Mouse (Mus musculus) adrenal gland (tissue): ENCODE data around the gene Rbp1.

Experiments
- intact Hi-C: fragments of 180-260 bp; cut with DNase I; formaldehyde crosslinking; loops from one replicate; pipeline ENCODE4 v1.15.1; 2025

Gene Rbp1

DNA sequence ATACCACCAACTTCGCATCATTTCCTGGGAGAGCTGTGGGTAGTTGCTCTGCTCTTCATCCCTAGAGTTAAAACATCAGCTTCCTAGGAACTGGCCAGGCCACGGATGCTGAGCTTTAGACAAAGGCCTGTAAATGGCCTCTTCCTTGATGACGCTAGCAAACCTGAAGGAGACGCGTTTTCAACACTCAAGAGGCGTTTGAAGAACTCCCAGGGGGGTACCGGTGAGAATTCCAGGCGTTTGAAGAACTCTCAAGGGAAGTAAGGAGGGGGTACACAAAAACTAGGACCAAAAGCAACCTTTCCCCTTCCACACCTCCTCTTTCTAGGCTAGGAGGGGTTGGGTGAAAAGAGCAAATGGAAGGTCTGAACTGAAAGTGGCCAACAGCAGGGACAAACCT is 1.5 kb downstream of the Rbp1 start:
- intact Hi-C loops: no loop called here

DNA sequence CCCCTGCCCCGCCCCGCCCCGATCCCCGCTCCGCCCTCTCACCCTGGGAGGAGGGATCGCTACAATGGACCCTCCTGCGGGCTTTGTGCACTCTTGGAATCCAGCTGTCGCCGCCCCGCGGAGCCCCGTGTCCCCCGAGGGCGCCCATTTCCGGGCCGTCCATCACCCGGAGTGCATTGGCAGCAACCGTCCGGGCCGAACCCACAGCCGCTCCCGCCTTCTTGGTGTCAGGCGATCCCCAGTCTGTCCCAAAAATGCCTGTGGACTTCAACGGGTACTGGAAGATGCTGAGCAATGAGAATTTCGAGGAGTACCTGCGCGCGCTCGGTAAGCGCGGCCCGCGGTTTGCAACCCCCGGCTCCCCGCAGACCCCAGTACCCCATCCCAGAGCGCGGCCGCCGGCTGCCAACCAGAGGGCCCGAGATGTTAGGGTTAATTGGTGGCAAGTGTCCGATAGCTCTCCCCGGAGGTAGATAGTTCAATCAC is 2.0 kb downstream of the Rbp1 start:
- intact Hi-C loops: loop anchor here (5.0 kb wide), 1 partner anchor 108 kb away; no protein-coding TSS in a partner anchor

DNA sequence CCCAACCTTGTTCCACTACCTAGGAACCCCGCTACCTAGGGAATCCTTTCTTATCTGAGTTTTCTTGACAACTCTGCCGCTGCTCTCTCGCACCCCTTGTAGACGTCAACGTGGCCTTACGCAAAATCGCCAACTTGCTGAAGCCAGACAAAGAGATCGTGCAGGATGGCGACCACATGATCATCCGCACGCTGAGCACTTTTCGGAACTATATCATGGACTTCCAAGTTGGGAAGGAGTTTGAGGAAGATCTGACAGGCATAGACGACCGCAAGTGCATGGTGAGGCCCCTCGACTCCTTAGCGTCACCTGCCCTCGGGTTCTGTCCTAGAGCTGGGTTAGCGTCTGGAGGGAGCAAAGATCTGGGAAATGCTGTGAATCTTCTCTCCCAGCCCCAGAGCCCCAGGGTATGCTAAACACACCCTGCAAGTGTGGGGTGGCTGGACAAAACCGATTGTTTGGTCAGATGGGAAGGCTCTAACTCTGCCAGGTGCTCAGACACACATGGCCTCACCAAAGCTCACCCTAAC is 2.7 kb downstream of the Rbp1 start:
- intact Hi-C loops: loop anchor here (5.0 kb wide), 1 partner anchor 107 kb away; no protein-coding TSS in a partner anchor

DNA sequence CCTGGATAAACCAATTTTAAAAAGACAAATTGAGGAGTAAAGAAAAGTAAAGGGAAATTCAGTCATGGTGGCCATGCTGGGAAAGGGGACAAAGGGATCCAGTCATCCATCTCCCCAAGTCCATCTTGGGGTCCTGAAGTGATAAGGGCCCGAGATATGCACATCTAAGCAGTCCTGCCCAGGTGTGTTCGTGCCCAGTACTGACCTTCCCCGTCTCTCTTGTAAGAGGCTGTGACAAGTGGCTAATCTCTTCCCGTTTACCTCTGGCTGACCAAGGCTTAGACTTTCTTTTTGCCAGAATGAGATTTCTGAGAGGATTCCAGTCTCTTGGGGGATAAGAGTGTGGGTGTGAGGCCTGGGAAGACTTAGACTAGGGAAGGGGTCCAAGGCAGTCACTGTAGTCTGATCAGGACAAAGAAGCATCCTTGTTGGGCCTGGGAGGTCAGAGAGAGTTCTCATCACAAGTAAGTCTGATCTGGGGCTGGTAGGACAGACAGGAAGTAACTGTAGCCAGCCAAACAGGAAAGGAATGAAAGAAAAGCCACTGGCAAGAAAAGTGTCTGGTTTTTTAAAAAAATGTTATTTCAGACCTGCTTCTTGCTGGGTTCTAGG is 5.3 kb downstream of the Rbp1 start:
- intact Hi-C loops: loop anchor here (5.0 kb wide), 1 partner anchor 104 kb away; no protein-coding TSS in a partner anchor

DNA sequence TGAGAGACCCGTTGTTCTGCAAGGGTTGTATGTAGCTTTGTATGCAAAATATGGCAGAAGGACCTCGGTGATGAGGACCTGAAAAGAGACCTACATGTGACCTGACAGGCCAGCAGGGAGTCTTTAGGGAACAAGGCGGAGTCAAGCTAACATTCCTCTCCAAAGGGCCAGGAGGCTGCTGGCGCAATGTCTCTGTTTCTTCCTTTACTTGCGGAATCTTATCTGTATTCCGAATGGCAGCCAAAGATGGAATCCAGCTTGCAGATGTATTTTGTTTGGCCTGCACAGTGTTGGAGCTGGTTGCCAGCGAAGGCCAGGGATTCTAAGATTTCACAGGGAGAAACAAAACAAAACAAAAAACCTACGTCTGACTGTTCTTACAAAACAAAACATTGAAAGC is 6.0 kb downstream of the Rbp1 start:
- intact Hi-C loops: loop anchor here (5.0 kb wide), 1 partner anchor 104 kb away; no protein-coding TSS in a partner anchor

DNA sequence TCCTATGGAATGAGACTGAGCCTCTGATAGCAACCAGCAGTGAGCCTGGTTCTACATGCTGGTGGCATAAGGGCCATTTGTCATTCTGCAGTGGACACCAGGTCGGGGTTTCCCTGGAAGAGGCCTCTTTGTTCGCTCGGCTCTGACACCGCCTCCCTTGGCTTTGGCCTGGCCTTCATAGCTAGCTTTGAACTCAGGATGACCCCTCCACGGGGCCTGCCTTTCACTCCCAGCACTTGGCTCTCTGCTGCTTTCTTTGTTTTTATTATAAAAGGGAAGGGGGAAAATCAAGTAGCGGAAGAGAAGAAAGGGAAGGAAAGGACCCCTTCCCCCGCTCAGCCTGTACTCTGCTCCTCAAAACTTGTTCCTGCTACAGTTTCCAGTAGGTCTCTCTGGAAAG is 7.0 kb downstream of the Rbp1 start:
- intact Hi-C loops: loop anchor here (5.0 kb wide), 1 partner anchor 102 kb away; no protein-coding TSS in a partner anchor

DNA sequence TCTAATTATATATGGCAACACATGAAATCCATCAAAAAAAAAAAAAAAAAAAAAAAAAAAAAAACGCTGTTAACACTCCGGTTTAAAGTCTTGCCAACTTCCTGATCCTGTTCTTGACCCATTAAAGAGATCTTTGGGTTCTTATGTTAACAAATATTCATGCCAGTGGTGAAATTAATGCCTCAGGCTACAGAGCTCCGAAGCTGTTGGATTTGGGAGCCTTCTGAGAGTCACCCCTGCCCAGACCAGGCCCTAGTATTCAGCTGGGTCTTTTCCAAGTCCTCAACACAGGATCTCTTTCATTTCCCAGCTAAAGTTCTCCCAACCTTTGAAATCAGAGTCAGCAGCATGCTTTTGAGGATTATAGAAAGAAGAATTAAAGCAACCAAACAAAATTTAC is 7.8 kb downstream of the Rbp1 start:
- intact Hi-C loops: no loop called here

DNA sequence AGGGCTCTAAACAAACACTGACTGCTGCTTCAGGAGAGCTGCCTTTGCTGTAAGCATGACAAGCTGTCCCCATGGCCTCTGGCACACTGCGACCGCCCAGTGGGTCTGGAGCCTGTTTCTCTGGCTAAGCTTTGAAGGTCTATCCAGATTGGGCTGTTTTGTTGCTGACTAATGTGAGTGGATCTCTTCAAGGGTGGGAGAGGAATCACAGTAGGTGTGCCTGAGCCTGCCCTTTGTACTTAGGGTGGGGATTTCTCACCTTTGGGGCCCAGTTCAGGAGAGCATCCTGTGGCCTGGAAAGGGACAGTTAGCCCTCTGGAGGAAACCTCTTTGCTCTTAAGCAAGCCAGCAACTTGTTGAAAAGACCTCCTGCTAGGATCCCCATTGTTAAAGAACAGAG is 10.3 kb downstream of the Rbp1 start:
- intact Hi-C loops: no loop called here

DNA sequence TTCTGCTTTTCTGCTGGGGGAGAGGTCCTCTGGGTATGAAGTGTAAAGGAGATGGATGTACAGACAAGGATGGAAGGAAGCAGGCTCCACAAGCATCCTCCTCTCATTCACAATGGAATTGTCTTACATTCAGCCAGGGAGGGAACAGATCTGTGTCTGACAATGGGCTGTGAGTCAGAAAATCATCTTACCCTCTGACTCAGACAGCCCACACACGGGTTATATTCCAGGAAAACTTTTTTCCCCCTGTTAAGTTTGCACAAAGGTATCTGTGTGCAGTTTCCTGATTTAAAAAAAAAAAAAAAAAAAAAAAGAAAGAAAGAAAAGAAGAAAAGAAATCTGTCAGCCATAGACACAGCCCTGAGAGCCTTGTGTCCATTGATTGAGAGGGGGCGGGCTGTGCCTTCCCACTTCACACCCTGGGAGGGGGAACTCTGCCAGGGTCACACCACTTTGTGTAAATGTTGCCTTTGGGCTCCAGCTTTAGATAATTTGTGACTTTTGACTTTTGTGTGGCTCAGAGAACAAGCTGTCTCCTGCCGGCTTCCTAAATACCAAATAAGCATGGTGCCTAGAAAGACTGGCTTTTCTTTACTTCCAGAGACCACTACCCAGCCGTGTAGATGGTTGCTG is 11.3 kb downstream of the Rbp1 start:
- intact Hi-C loops: no loop called here

DNA sequence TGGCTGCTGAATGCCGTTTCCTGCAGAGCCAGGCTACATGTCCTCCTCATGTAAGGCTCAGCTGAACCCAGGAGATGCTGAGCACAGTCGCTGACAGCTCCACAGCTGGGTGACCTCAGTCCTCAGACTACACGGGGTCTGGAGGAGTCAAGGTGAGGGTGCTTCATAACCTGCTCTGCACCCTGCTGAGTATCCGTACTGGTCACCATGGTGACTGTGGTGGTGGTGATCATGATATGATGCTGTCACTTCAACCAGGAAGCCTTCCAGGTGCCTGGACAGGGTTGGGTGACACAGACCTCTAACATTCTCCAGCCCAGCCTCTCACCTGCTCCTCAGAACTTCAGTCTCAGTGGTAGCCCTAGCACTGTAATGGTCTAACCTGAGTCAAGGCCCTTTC is 15.1 kb downstream of the Rbp1 start:
- intact Hi-C loops: no loop called here

DNA sequence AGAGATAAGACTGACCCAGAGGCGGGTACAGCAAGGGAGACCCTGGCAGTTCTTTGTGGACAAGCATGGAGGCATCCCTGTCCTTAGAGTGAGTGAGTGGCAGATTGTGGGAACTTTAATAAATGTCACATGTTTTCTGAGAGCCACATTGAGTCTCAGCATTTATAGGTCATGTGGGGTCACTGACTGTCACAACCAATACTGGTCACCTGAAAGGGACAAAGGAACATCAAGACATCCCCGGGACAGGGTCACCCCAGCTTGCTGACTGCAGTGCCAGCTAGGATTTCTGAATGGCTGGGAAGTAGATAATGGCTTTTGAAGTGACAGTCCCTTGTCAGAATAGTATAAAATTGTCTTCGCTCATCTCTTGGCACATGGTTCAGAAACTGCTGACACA is 16.3 kb downstream of the Rbp1 start:
- intact Hi-C loops: no loop called here

DNA sequence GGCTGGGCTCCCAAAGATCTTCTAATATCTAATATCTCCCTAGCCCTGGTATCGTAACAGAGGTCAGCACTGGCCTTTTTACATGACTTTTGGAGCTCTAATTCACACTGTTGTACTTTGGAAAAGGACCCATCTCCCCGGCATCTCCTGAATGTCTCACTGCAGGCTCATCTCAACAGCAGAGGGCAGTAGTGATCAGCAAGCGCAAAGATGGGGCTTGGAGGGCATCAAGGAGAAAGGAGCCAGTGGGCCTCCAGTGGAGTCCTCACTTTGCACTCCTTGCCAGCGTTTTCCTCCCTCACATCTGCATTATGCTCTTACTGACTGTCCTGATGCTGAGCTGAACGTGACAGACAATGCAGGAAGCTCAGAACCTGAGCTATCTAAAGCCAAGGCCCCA is 19.9 kb downstream of the Rbp1 start:
- intact Hi-C loops: loop anchor here (2.0 kb wide), 1 partner anchor 96 kb away; no protein-coding TSS in a partner anchor

DNA sequence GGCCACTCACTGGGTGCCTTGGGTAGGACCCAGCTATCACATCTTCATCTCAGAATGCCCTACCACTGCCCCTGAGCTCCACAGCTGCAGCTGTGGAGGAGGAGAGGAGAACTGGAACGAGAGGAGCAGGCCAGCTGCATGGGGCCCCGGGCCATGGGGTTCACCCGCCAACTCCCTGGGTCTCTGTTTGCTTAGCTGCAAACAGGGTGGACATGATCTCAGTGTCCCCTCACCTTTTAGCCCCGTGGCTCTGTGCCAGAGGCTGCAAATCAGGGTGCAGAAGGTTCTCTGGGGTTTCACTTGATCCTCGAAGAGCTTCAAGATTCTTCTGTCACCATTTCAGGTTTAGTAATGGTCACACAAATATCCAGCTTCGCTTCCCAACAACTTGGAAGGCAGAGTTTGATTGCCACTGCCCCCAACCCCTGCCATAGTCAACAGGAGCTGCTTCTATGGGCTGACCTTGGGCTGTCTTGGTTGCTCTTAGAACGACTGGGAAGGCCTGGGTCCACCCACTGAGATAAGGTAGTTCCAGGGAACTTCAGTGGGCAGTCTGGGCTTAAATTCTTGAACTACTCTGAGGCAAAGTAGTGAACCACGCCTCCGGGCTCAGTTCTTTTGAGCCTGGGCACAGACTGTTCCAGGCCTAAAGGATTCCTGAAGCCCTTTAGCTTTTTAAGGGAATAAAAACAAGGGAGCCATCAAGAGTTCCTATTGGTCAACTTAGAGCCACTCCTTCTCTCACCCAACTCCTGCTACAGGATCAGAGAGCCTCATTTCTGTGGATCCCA is 22.8 kb downstream of the Rbp1 start:
- intact Hi-C loops: no loop called here

DNA sequence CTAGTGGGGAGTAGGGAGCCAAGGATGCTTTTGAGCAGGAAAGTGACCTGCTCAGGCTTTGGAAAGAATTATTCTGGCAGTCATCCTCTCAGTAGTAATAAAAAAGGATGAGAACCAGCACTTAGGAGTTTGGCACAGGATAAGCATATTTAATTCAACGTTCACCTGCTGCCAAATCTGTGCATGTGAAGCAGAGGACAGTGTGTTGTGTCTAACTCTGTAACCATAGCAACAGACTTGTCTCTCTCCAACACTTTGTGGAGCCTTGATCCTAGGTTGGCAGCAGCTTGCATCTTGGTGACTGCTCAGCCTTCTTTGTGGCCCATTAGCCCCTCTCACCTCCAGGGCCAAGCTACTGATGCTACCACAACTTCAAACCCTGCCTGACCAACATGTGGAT is 28.2 kb downstream of the Rbp1 start:
- intact Hi-C loops: no loop called here

DNA sequence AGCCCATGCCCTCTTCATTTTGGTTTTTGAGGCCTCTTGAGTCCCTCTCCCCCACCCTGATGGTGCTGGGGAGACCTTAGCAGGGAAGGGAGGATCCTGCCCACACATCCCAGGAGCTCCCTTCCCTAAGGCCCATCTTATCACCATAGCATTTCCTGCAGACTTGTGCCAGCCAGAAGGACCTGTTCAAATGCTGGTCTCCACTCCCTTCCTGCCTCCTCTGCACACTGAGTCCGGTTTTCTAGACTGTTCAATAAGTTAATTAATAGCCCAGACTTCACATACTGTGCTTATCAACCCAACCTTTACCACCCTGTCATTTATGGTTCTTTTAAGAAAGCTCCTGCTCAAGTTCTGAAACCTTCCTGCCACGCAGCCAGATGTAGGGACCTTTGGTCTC is 43.9 kb downstream of the Rbp1 start:
- intact Hi-C loops: no loop called here

DNA sequence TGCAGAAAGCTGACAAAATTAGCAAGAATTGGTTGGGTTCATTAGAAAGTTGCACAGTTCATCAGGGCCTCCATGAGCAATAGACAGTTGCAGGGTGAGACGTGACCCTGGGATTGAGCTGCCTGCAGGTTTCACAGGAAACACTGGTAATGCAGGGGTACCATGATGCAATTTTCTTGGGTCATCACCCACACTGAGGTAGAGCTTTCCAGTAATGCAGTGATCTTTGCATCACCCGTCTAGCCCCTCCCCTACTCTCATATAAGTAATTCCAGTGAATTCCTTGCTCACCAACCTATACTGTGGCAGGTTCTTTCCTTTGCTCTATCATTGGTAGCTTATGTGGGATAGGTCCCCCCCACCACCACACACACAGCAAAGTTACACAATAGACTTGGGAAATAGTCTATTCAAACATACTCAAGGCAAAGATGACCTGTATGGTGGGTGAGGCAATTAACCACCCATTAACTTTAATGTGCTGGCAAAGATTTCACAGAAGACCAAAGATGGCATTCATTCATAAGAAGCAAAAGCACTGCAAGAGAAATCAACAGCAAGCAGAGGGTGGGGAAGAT is 57.5 kb downstream of the Rbp1 start:
- intact Hi-C loops: no loop called here

DNA sequence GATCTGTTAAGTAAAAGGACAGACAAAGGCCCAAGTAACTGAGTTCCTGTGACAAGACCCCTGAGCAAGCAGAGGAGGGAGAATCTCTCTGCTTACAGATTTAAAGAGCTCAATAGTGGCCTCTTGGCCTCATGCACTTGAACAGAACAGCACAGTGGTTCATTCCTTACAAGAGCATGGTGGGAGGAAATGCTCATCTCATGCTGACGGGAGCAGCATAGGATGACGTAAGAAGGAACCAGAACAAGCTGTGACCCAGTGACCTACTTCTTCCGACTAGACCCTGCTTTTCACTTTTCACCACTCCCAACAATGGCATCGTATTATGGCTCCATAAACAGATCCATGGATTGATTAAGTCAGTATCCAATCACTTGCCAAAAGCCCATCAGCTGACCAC is 59.5 kb downstream of the Rbp1 start:
- intact Hi-C loops: no loop called here

DNA sequence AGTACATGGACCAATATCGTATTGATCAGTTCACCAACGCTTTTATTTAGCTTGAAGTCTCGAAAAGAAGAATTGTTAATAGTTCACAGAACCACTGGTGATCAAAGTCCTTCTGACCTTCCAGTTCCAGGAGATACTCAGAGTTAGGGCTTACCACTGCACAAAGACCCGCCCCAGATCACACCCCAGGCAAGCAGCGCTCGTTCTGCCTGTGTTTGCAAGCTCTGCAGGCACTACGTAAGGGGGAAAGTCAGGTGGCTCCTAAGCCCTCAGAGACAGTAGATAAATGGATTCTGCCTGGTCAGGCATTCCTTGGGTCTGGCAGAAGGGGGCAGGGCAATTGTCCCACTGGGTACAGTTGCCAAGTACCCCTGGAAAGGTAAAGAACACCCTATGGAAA is 62.3 kb downstream of the Rbp1 start:
- intact Hi-C loops: no loop called here

DNA sequence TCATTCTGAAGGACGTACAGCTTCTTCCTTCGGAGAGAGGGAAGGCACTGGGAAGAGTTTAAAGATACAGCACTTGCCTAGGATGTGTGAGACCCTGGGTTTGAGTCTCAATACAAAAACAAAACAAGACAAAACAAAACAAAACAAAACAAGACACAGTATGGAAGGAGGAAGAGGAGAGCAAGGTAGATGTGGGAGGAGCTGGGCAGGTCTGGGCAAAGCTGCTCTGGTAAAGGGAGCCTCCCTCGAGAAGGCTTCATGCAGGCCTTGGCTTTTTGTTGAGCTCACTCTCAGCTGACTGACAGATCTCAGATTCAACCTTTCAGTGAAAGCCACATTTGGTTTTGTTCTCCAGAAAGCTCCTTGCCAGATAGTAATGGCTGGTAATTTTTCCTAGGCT is 63.1 kb downstream of the Rbp1 start, which contains the start of gene Rbp2:
Rbp2 (plus strand) TSS at position 301 of the 400 bp plus-strand sequence.
- intact Hi-C loops: no loop called here

DNA sequence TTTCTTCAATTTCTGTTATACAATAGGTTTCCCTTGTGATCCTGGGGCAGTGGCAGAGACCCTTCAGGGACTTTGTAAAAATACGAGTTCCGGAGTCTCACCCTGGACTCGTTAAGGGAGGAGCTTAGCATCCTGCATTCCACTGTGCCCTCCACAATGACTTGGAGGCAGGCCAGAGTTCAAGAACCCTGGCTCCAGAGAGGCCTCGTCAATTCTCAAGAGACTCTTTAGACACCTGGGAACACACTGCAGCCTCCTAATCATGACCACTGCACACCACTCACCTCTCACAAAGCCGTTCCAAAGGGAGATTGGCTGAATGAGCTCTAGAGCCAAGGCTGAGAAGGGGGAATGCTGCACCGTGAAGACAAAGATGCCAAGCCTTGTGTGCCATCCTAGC is 64.5 kb downstream of the Rbp1 start:
- intact Hi-C loops: no loop called here

DNA sequence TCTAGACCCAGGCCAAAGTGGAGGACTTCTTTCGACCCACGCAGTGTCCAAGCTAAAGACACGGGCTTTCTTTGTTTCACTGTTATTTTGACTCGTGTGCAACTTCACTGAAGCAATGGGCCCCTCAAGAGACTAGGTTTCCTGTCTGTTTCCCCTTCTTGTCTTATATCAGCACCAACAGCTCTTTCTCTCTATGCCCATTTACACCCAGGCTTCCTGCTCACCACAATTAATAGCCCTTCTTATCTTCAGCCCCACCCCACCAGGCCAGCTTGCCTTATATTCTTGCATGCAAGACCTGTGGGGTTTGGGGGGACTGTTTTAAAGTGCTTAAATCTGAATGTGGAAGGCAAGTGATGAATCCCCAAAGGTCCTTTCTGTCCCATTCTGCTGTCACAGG is 66.8 kb downstream of the Rbp1 start:
- intact Hi-C loops: no loop called here
